12 mouse cellular contexts compared by ENCODE assay signal in genomic region chr15:82856065-82856464, GRCm38 (mm10).
DNase-seq lines count a peak whose midpoint lies in the region; ATAC-seq and TF ChIP-seq lines count a peak whose summit lies in the region.
"Had no signal": no experiment of that assay in that cellular context is flagged by ENCODE, and none has a peak within 500 bp of the region (broad histone marks: within the 10 kb centered on the region; RNA-seq: fewer than 3 reads in every experiment).

No protein-coding gene starts in this region.

- WGBS in heart, embryonic 16.5 days, result 83% methylated on average over 2 of the region's 2 CpGs
- 91% methylated on average over 2 of the region's 2 CpGs for WGBS in hindbrain, embryonic 13.5 days
- whole genome bisulfite sequencing in midbrain, embryonic 15.5 days, result 73% methylated on average over 2 of the region's 2 CpGs
- 89% methylated on average over 2 of the region's 2 CpGs for WGBS in limb, embryonic 10.5 days
- 91% methylated on average over 2 of the region's 2 CpGs for WGBS in lung, postnatal 0 days

- no peak overlapping the region for H3K4me2 ChIP-seq in heart, embryonic 16.5 days (ENCODE audit: low read depth, low read length)
- no peak overlapping the region for H3K4me2 ChIP-seq in hindbrain, embryonic 13.5 days
- no peak overlapping the region for H3K4me2 ChIP-seq in midbrain, embryonic 15.5 days
- H3K4me2 ChIP-seq in lung, postnatal 0 days (replicated peaks; ENCODE audit: low read depth, low read length), result no peak overlapping the region
- H3K4me2 ChIP-seq: liver, embryonic 13.5 days had no signal

- TF ChIP-seq POLR2A in brain, embryonic 14.5 days (IDR thresholded peaks at IDR 0.05; ENCODE audit: borderline replicate concordance, extremely low read depth, insufficient read depth, insufficient read length, poor library complexity, severe bottlenecking), result no peak

- no peak for TF ChIP-seq EP300 in lung, postnatal 0 days (IDR thresholded peaks at IDR 0.05)

- TF ChIP-seq CTCF in brain, embryonic 14.5 days (IDR thresholded peaks at IDR 0.05; ENCODE audit: borderline replicate concordance, extremely low read depth, insufficient read depth, insufficient read length), result no peak
- TF ChIP-seq CTCF in lung, postnatal 0 days (IDR thresholded peaks at IDR 0.05), result no peak; the same call in 1 of the 2 replicates

- no peaks in the 10 kb centered on the region for H3K27me3 ChIP-seq in heart, embryonic 16.5 days (ENCODE audit: control insufficient read depth, insufficient read depth, low read length)
- no peaks in the 10 kb centered on the region for H3K27me3 ChIP-seq in hindbrain, embryonic 13.5 days
- no peaks in the 10 kb centered on the region for H3K27me3 ChIP-seq in midbrain, embryonic 15.5 days (replicated peaks)
- no peaks in the 10 kb centered on the region for H3K27me3 ChIP-seq in limb, embryonic 10.5 days (ENCODE audit: low read depth, poor library complexity, severe bottlenecking)
- no peaks in the 10 kb centered on the region for H3K27me3 ChIP-seq in lung, postnatal 0 days (replicated peaks; ENCODE audit: insufficient read depth, low read length)
- H3K27me3 ChIP-seq: liver, embryonic 13.5 days; neural tube, embryonic 12.5 days had no signal

- 0 out of 2 replicates have a peak overlapping the region, but pooled peaks have one; percentile 4 for H3K9ac ChIP-seq in heart, embryonic 16.5 days (ENCODE audit: low read length)
- no peak overlapping the region; the same call in 1 of the 2 replicates for H3K9ac ChIP-seq in hindbrain, embryonic 13.5 days
- no peak overlapping the region for H3K9ac ChIP-seq in midbrain, embryonic 15.5 days
- H3K9ac ChIP-seq in lung, postnatal 0 days (replicated peaks; ENCODE audit: low read depth), result no peak overlapping the region
- H3K9ac ChIP-seq: liver, embryonic 13.5 days had no signal

- no peak overlapping the region for H3K4me3 ChIP-seq in heart, embryonic 16.5 days (ENCODE audit: low read length)
- no peak overlapping the region for H3K4me3 ChIP-seq in hindbrain, embryonic 13.5 days
- no peak overlapping the region for H3K4me3 ChIP-seq in midbrain, embryonic 15.5 days
- no peak overlapping the region for H3K4me3 ChIP-seq in limb, embryonic 10.5 days
- no peak overlapping the region for H3K4me3 ChIP-seq in lung, postnatal 0 days (ENCODE audit: low read depth, low read length)
- H3K4me3 ChIP-seq: erythroblast, embryonic 14.5 days; liver, embryonic 13.5 days; neural tube, embryonic 12.5 days had no signal

- peaks cover 10% of the 10 kb centered on the region for H3K4me1 ChIP-seq in heart, embryonic 16.5 days (ENCODE audit: control insufficient read depth, insufficient read depth, low read length)
- H3K4me1 ChIP-seq in hindbrain, embryonic 13.5 days (replicated peaks), result peaks cover 29% of the 10 kb centered on the region
- H3K4me1 ChIP-seq in midbrain, embryonic 15.5 days, result peaks cover 28% of the 10 kb centered on the region
- no peaks in the 10 kb centered on the region for H3K4me1 ChIP-seq in limb, embryonic 10.5 days
- no peaks in the 10 kb centered on the region for H3K4me1 ChIP-seq in lung, postnatal 0 days (ENCODE audit: insufficient read depth, low read depth, low read length)
- H3K4me1 ChIP-seq: liver, embryonic 13.5 days had no signal

- 0 out of 2 replicates have a peak overlapping the region, but pooled peaks have one; percentile 20 for H3K27ac ChIP-seq in heart, embryonic 16.5 days (ENCODE audit: low read length)
- peak overlapping the region; percentile 90 for H3K27ac ChIP-seq in hindbrain, embryonic 13.5 days
- H3K27ac ChIP-seq in midbrain, embryonic 15.5 days, result peak overlapping the region; percentile 83
- no peak overlapping the region for H3K27ac ChIP-seq in limb, embryonic 10.5 days
- H3K27ac ChIP-seq in lung, postnatal 0 days (ENCODE audit: low read length), result no peak overlapping the region
- H3K27ac ChIP-seq: liver, embryonic 13.5 days had no signal

- intact Hi-C loops in heart, postnatal 14 days (cut with DNase I), result no loop called here

- no peaks in the 10 kb centered on the region for H3K9me3 ChIP-seq in heart, embryonic 16.5 days (replicated peaks; ENCODE audit: control insufficient read depth, low read length)
- no peaks in the 10 kb centered on the region for H3K9me3 ChIP-seq in hindbrain, embryonic 13.5 days
- no peaks in the 10 kb centered on the region for H3K9me3 ChIP-seq in midbrain, embryonic 15.5 days
- H3K9me3 ChIP-seq in limb, embryonic 10.5 days (replicated peaks), result no peaks in the 10 kb centered on the region
- no peaks in the 10 kb centered on the region for H3K9me3 ChIP-seq in lung, postnatal 0 days (ENCODE audit: low read length)
- H3K9me3 ChIP-seq: liver, embryonic 13.5 days; neural tube, embryonic 12.5 days had no signal

- no peak for DNase-seq in heart, postnatal 14 days
- DNase-seq in brain, embryonic 14.5 days (ENCODE audit: low read depth), result peak; percentile 8
- no peak for DNase-seq in limb, embryonic 10.5 days (ENCODE audit: low spot score)
- no peak for DNase-seq in lung, postnatal 0 days (ENCODE audit: low spot score)
- DNase-seq: cerebellum, adult 9-10 months; liver, embryonic 13.5 days; retina, postnatal 1 day had no signal

- ATAC-seq in heart, embryonic 16.5 days (replicated peaks; ENCODE audit: extremely low read depth, insufficient read depth, low FRiP score), result no peak
- ATAC-seq in hindbrain, embryonic 13.5 days (ENCODE audit: low FRiP score), result no peak
- no peak for ATAC-seq in midbrain, embryonic 15.5 days (replicated peaks)
- no peak for ATAC-seq in lung, postnatal 0 days

- peaks cover 24% of the 10 kb centered on the region for H3K36me3 ChIP-seq in heart, embryonic 16.5 days (ENCODE audit: control insufficient read depth, insufficient read depth)
- peaks cover 56% of the 10 kb centered on the region for H3K36me3 ChIP-seq in hindbrain, embryonic 13.5 days
- H3K36me3 ChIP-seq in midbrain, embryonic 15.5 days (replicated peaks), result peaks cover 17% of the 10 kb centered on the region
- H3K36me3 ChIP-seq in limb, embryonic 10.5 days, result peaks cover 61% of the 10 kb centered on the region
- H3K36me3 ChIP-seq in lung, postnatal 0 days (ENCODE audit: insufficient read depth, low read length), result peaks cover 23% of the 10 kb centered on the region; the same call in 1 of the 2 replicates

Comparison
In these comparisons a context has a peak if more than half of its experiments do, and no peak if none do; other contexts are left out.
1. H3K27ac ChIP-seq: peak in heart, embryonic 16.5 days (single experiment), hindbrain, embryonic 13.5 days (single experiment) and midbrain, embryonic 15.5 days (single experiment); none in limb, embryonic 10.5 days (single experiment) and lung, postnatal 0 days (single experiment).